Mouse (Mus musculus): Measurements from ENCODE around the gene Hoxb9.

- TF ChIP-seq ZC3H11A (IDR thresholded peaks at IDR 0.05; ENCODE audit: low read depth, low read length) = no peak
- no peak for TF ChIP-seq CTCF (conservative IDR thresholded peaks at IDR 0.05 in 1 of 2, IDR thresholded peaks at IDR 0.05 in 1 of 2; ENCODE audit: low read depth in 2 of 2, low read length in 2 of 2)
- no peak for TF ChIP-seq POLR2A (IDR thresholded peaks at IDR 0.05; ENCODE audit: low read depth, low read length)
- no peak for TF ChIP-seq USF1 (IDR thresholded peaks at IDR 0.05; ENCODE audit: low read depth, low read length)
- no peak for TF ChIP-seq MAX (IDR thresholded peaks at IDR 0.05; ENCODE audit: low read length)
- TF ChIP-seq MEF2A (IDR thresholded peaks at IDR 0.05; ENCODE audit: borderline replicate concordance, low read depth, low read length) = no peak
- no peak for TF ChIP-seq MAZ (IDR thresholded peaks at IDR 0.05; ENCODE audit: low read depth, low read length)
- TF ChIP-seq USF2 (conservative IDR thresholded peaks at IDR 0.05; ENCODE audit: low read depth, low read length) = no peak
- TF ChIP-seq MYC (IDR thresholded peaks at IDR 0.05; ENCODE audit: low read depth, low read length) = no peak
Observed at GRCm38 (mm10) chr11:96313806-96314428, 42.7 kb downstream of the Hoxb9 start.
